Mouse (Mus musculus) intestine, postnatal 0 days (tissue): ENCODE measurements at regions not wholly inside any gene's neighbourhood (a gene's known extent, or its start where the extent isn't known, plus 50 kb on each side); places are given as distances from the start of the nearest gene placed in this dataset.
A peak's percentile ranks its signal among the peaks of the same experiment; 100 is the strongest.

Source experiments
- ATAC-seq: fragments of 200-750 bp; cut with Nextera tagmentation; 2 replicates; pipeline ENCODE4 v1.8.0; 2017; ENCODE audit warnings: mild to moderate bottlenecking, moderate TSS enrichment, moderate library complexity
- H3K27ac ChIP-seq: fragments of 300-500 bp; sonication (generic); 2 replicates; pipeline ENCODE4 v1.5.1; 2014; ENCODE audit warnings: mild to moderate bottlenecking, low read depth, low read length, moderate library complexity
- H3K27me3 ChIP-seq: fragments of 300-500 bp; sonication (generic); replicated peaks from 2 replicates; pipeline ENCODE4 v1.6.1; 2014; ENCODE audit warnings: low read length, mixed read lengths; ENCODE audit not compliant: control insufficient read depth, insufficient read depth
- H3K36me3 ChIP-seq: fragments of 300-500 bp; sonication (generic); 2 replicates; pipeline ENCODE4 v1.6.1; 2014; ENCODE audit warnings: mild to moderate bottlenecking, moderate library complexity; ENCODE audit not compliant: control insufficient read depth, insufficient read depth
- H3K4me1 ChIP-seq: fragments of 300-500 bp; sonication (generic); replicated peaks from 2 replicates; pipeline ENCODE4 v1.6.1; 2014; ENCODE audit warnings: antibody characterized with exemption, low read length, mixed read lengths; ENCODE audit not compliant: control insufficient read depth, insufficient read depth
- H3K4me2 ChIP-seq: fragments of 300-500 bp; sonication (generic); replicated peaks from 2 replicates; pipeline ENCODE4 v1.6.1; 2014; ENCODE audit warnings: low read depth, mild to moderate bottlenecking, moderate library complexity
- H3K4me3 ChIP-seq: fragments of 300-500 bp; sonication (generic); 2 replicates; pipeline ENCODE4 v1.5.1; 2014; ENCODE audit warnings: low read depth, low read length
- H3K9ac ChIP-seq: fragments of 300-500 bp; sonication (generic); 2 replicates; pipeline ENCODE4 v1.6.1; 2014; ENCODE audit warnings: mild to moderate bottlenecking, low read depth, low read length
- H3K9me3 ChIP-seq: fragments of 300-500 bp; sonication (generic); 2 replicates; pipeline ENCODE4 v1.6.1; 2016; ENCODE audit warnings: mixed run types; ENCODE audit not compliant: control insufficient read depth
- CTCF ChIP-seq: sonication (generic); IDR thresholded peaks from 2 replicates; pipeline ENCODE4 v1.5.1; 2016; ENCODE audit warnings: low read depth, mild to moderate bottlenecking, control low read depth, antibody characterized with exemption, moderate library complexity
- WGBS: fragments of 180-500 bp; shearing (Covaris S2); extraction: QIAGEN DNeasy Blood & Tissue Kit; methylation state at CpG from one replicate; pipeline ENCODE4 v1.1.7; 2014; 5-methylcytosine and 5-hydroxymethylcytosine counted together

- H3K9ac ChIP-seq = no peak overlapping the region
- H3K27ac ChIP-seq = no peak overlapping the region
- no peak overlapping the region for H3K4me2 ChIP-seq
- no peak overlapping the region for H3K4me3 ChIP-seq
- no peaks in the 10 kb centered on the region for H3K27me3 ChIP-seq
- TF ChIP-seq CTCF = no peak
- no peaks in the 10 kb centered on the region for H3K4me1 ChIP-seq
- H3K36me3 ChIP-seq = no peaks in the 10 kb centered on the region
- WGBS = 85% methylated on average over 3 of the region's 3 CpGs
- H3K9me3 ChIP-seq = no peaks in the 10 kb centered on the region
- ATAC-seq = no peak
These were observed 883.5 kb downstream of the Basp1 start for GRCm38 (mm10) chr15:24530065-24530464.

- Histone ChIP-seq H3K27ac (no peak overlapping the region), H3K4me3 (no peak overlapping the region), H3K27me3 (no peaks in the 10 kb centered on the region), H3K9me3 (no peaks in the 10 kb centered on the region), H3K4me1 (no peaks in the 10 kb centered on the region), H3K36me3 (no peaks in the 10 kb centered on the region), H3K9ac (no peak overlapping the region), H3K4me2 (no peak overlapping the region)
- ATAC-seq = no peak
- 69% methylated on average over 5 of the region's 5 CpGs for WGBS
- TF ChIP-seq CTCF = peak; percentile 8; the same call in 1 of the 2 replicates
These were observed 886.2 kb downstream of the Basp1 start for GRCm38 (mm10) chr15:24527379-24527778.

- no peak overlapping the region for H3K9ac ChIP-seq
- H3K4me3 ChIP-seq = no peak overlapping the region
- H3K4me1 ChIP-seq = no peaks in the 10 kb centered on the region
- no peak for TF ChIP-seq CTCF
- no peaks in the 10 kb centered on the region for H3K9me3 ChIP-seq
- no peaks in the 10 kb centered on the region for H3K36me3 ChIP-seq
- 74% methylated on average over 9 of the region's 9 CpGs for WGBS
- H3K27me3 ChIP-seq = no peaks in the 10 kb centered on the region
- no peak for ATAC-seq
- no peak overlapping the region for H3K27ac ChIP-seq
- no peak overlapping the region for H3K4me2 ChIP-seq
These were observed 899.6 kb downstream of the Basp1 start for GRCm38 (mm10) chr15:24513926-24514325.

GRCm38 (mm10) chr15:24501907-24502559 lies 911.5 kb downstream of the Basp1 start:
- Histone ChIP-seq H3K4me1 (no peaks in the 10 kb centered on the region), H3K9ac (no peak overlapping the region), H3K4me3 (no peak overlapping the region), H3K4me2 (no peak overlapping the region), H3K27ac (no peak overlapping the region), H3K9me3 (no peaks in the 10 kb centered on the region), H3K27me3 (no peaks in the 10 kb centered on the region), H3K36me3 (no peaks in the 10 kb centered on the region)
- no peak for TF ChIP-seq CTCF
- 70% methylated on average over 9 of the region's 9 CpGs for WGBS
- ATAC-seq = no peak

- H3K27ac ChIP-seq = no peak overlapping the region
- H3K9ac ChIP-seq = no peak overlapping the region
- TF ChIP-seq CTCF = no peak
- no peaks in the 10 kb centered on the region for H3K9me3 ChIP-seq
- H3K4me3 ChIP-seq = no peak overlapping the region
- no peaks in the 10 kb centered on the region for H3K4me1 ChIP-seq
- H3K27me3 ChIP-seq = no peaks in the 10 kb centered on the region
- H3K4me2 ChIP-seq = no peak overlapping the region
- 83% methylated on average over 2 of the region's 2 CpGs for WGBS
- ATAC-seq = no peak
- H3K36me3 ChIP-seq = no peaks in the 10 kb centered on the region
These were observed 927.3 kb downstream of the Basp1 start for GRCm38 (mm10) chr15:24486235-24486634.

- Histone ChIP-seq H3K36me3 (no peaks in the 10 kb centered on the region), H3K4me3 (no peak overlapping the region), H3K4me1 (no peaks in the 10 kb centered on the region), H3K27me3 (no peaks in the 10 kb centered on the region), H3K9me3 (no peaks in the 10 kb centered on the region), H3K4me2 (no peak overlapping the region), H3K27ac (no peak overlapping the region), H3K9ac (no peak overlapping the region)
- WGBS = 77% methylated on average over 1 of the region's 1 CpGs
- ATAC-seq = no peak
- TF ChIP-seq CTCF = no peak
These were observed 945.3 kb downstream of the Basp1 start for GRCm38 (mm10) chr15:24468239-24468638.

GRCm38 (mm10) chr15:24457726-24458125 lies 955.8 kb downstream of the Basp1 start:
- no peak overlapping the region for H3K4me2 ChIP-seq
- no peaks in the 10 kb centered on the region for H3K36me3 ChIP-seq
- TF ChIP-seq CTCF = no peak
- no peak overlapping the region for H3K9ac ChIP-seq
- no peaks in the 10 kb centered on the region for H3K4me1 ChIP-seq
- no peak overlapping the region for H3K27ac ChIP-seq
- H3K27me3 ChIP-seq = no peaks in the 10 kb centered on the region
- no peaks in the 10 kb centered on the region for H3K9me3 ChIP-seq
- 93% methylated on average over 1 of the region's 1 CpGs for WGBS
- no peak for ATAC-seq
- no peak overlapping the region for H3K4me3 ChIP-seq
